Mouse (Mus musculus): Measurements from ENCODE around the gene Armc2. TPM values are rescaled to one million over a fixed set of nuclear protein-coding genes. Genes with fewer than 3 reads are reported as not detected.

The Armc2 gene
- total and polyA plus RNA-seq, 3 experiments: 0.34 to 0.99 (median 0.90) TPM

DNA sequence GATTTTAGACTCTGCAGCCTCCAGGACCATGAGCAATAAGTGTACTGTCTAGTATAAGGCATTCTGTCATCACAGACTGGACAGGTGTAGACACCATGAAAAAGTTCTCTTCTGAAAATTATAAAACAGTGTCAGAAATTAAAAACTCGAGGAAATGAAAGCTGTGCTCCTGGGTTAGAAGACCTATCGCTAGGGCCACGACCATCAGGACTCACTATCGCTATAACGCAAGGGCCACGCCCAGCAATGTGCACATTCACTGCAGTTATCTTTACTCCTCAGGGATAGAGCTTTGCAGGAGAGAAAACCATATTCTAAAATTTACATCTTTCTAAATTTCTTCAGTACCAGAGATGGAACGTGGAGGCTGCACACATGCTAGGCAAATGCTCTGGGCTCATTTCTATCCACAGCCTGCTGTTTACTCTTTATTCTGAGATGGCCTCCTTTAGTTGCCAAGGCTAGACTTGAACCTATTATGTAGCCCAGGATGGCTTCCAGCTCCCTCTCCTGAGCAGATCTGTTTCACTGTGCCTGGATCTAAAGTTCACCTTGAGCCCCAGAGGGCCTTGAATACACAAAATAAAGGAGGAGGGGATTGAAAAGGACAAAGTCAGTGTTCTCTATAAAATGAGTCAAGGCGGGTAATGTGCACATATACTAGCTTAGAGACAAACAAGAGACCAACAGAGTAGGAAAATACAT lies 105.8 kb downstream of the Armc2 start:
- Histone ChIP-seq H3K4me1 (ENCODE audit: control insufficient read depth in 1 of 2, insufficient read depth in 2 of 2) (peaks cover 2 to 41% of the 10 kb centered on the region in 2 experiments; a peak in 3 of 4 replicates), H3K4me3 (replicated peaks in 1 of 3; ENCODE audit: low read depth in 2 of 3, low read length in 2 of 3, poor library complexity in 1 of 3) (no peak overlapping the region), H3K27ac (ENCODE audit: insufficient read depth, low read depth) (no peak overlapping the region), H3K27me3 (replicated peaks) (no peaks in the 10 kb centered on the region), H3K9me3 (replicated peaks; ENCODE audit: low read length) (no peaks in the 10 kb centered on the region), H3K79me2 (replicated peaks; ENCODE audit: control insufficient read depth, extremely low read depth, insufficient read depth, poor library complexity, severe bottlenecking) (no peaks in the 10 kb centered on the region), H3K36me3 (replicated peaks in 1 of 2; ENCODE audit: control insufficient read depth in 1 of 2, insufficient read depth in 1 of 2, low read length in 1 of 2) (peaks cover 2 to 19% of the 10 kb centered on the region in 2 experiments), H3K9ac (ENCODE audit: insufficient read depth, low read depth) (no peak overlapping the region), H3K4me2 (ENCODE audit: insufficient read depth, low read depth, poor library complexity, severe bottlenecking) (no peak overlapping the region)
- dilution Hi-C loops (cut with MboI; ENCODE audit: extremely low pct_ligation_motif_present, extremely low pct_unique_long_range_greater_than_20kb, low sequenced_read_pairs): no loop called here
- in situ Hi-C loops (cut with MboI; ENCODE audit: low pct_ligation_motif_present, low pct_unique_long_range_greater_than_20kb, low sequenced_read_pairs): no loop called here
- DNase-seq (ENCODE audit: extremely low read depth): no peak
- TF ChIP-seq MAX (IDR thresholded peaks at IDR 0.05; ENCODE audit: low read length) (no peak), ELF1 (IDR thresholded peaks at IDR 0.05; ENCODE audit: low read depth, low read length) (no peak), USF1 (IDR thresholded peaks at IDR 0.05; ENCODE audit: low read depth, low read length) (no peak), POLR2A (IDR thresholded peaks at IDR 0.05; ENCODE audit: low read depth, low read length) (no peak), ZC3H11A (IDR thresholded peaks at IDR 0.05; ENCODE audit: low read depth, low read length) (no peak), NELFE (IDR thresholded peaks at IDR 0.05; ENCODE audit: low read depth, low read length) (no peak), KAT2A (IDR thresholded peaks at IDR 0.05; ENCODE audit: insufficient replicate concordance, low read length) (no peak), ZMIZ1 (IDR thresholded peaks at IDR 0.05; ENCODE audit: low read depth, low read length) (no peak), POLR2AphosphoS2 (IDR thresholded peaks at IDR 0.05; ENCODE audit: low read depth, low read length) (no peak), SIN3A (IDR thresholded peaks at IDR 0.05; ENCODE audit: low read length) (no peak), MAFK (IDR thresholded peaks at IDR 0.05; ENCODE audit: insufficient replicate concordance, low read length) (no peak), CHD2 (IDR thresholded peaks at IDR 0.05; ENCODE audit: low read length) (no peak), USF2 (conservative IDR thresholded peaks at IDR 0.05; ENCODE audit: low read depth, low read length) (no peak), ZKSCAN1 (IDR thresholded peaks at IDR 0.05; ENCODE audit: borderline replicate concordance, low read depth, low read length) (no peak), ETS1 (conservative IDR thresholded peaks at IDR 0.05; ENCODE audit: low read depth, low read length) (no peak), EP300 (IDR thresholded peaks at IDR 0.05; ENCODE audit: low read length) (no peak), ZNF384 (IDR thresholded peaks at IDR 0.05; ENCODE audit: low read depth, low read length) (no peak), MXI1 (IDR thresholded peaks at IDR 0.05; ENCODE audit: low read depth, low read length) (no peak)

DNA sequence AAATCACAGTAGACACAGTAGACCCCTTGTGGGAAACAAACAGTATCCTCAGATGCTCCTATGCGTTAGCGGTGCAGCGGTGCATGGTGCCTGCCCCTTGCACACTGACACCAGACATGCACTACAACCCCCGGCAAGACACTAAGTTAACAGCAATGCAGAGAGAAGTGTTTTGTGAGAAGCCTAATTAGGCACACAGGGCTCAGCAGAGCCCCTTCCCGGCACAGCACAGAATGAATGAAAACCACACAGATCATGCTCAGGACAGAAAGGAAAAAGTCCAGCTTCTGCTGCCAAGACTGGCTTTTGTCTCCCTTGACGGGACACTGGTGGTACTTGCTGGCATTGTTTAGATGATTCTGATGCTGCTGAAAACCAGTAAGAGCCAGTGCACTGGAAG lies 109.3 kb downstream of the Armc2 start:
- H3K9me3 ChIP-seq (replicated peaks; ENCODE audit: low read length): no peaks in the 10 kb centered on the region
- no peak for DNase-seq (ENCODE audit: extremely low read depth)
- dilution Hi-C loops (cut with MboI; ENCODE audit: extremely low pct_ligation_motif_present, extremely low pct_unique_long_range_greater_than_20kb, low sequenced_read_pairs): no loop called here
- H3K27me3 ChIP-seq (replicated peaks): no peaks in the 10 kb centered on the region
- H3K9ac ChIP-seq (ENCODE audit: insufficient read depth, low read depth): no peak overlapping the region
- no peak overlapping the region for H3K4me2 ChIP-seq (ENCODE audit: insufficient read depth, low read depth, poor library complexity, severe bottlenecking)
- H3K4me3 ChIP-seq (replicated peaks in 1 of 3; ENCODE audit: low read depth in 2 of 3, low read length in 2 of 3, poor library complexity in 1 of 3): no peak overlapping the region
- H3K4me1 ChIP-seq (ENCODE audit: control insufficient read depth in 1 of 2, insufficient read depth in 2 of 2): peaks cover 2 to 36% of the 10 kb centered on the region in 2 experiments; a peak in 3 of 4 replicates
- in situ Hi-C loops (cut with MboI; ENCODE audit: low pct_ligation_motif_present, low pct_unique_long_range_greater_than_20kb, low sequenced_read_pairs): no loop called here
- no peaks in the 10 kb centered on the region for H3K79me2 ChIP-seq (replicated peaks; ENCODE audit: control insufficient read depth, extremely low read depth, insufficient read depth, poor library complexity, severe bottlenecking)
- TF ChIP-seq TBP (conservative IDR thresholded peaks at IDR 0.05; ENCODE audit: low read depth, low read length) (no peak), POLR2A (IDR thresholded peaks at IDR 0.05; ENCODE audit: low read depth, low read length) (no peak), MAZ (IDR thresholded peaks at IDR 0.05; ENCODE audit: low read depth, low read length) (no peak)
- H3K27ac ChIP-seq (ENCODE audit: insufficient read depth, low read depth): no peak overlapping the region
- H3K36me3 ChIP-seq (replicated peaks in 1 of 2; ENCODE audit: control insufficient read depth in 1 of 2, insufficient read depth in 1 of 2, low read length in 1 of 2): peaks cover 15 to 53% of the 10 kb centered on the region in 2 experiments

All from CH12.LX (cell line).